Mouse (Mus musculus) kidney, postnatal 0 days (tissue): ENCODE data around the gene Tecr. TPM values are rescaled to one million over a fixed set of nuclear protein-coding genes. Genes with fewer than 3 reads are reported as not detected.

ENCODE experiments used
- ATAC-seq: fragments of 200-750 bp; cut with Nextera tagmentation; replicated peaks from 2 replicates; pipeline ENCODE4 v1.8.0; 2017; ENCODE audit warnings: low read depth, moderate number of reproducible peaks, moderate TSS enrichment, moderate library complexity; ENCODE audit not compliant: low FRiP score
- DNase-seq: peaks from one replicate; pipeline ENCODE4 v3.0.0-alpha.2; 2016; ENCODE audit warnings: low spot score
- H3K27ac ChIP-seq: fragments of 300-500 bp; sonication (generic); 2 replicates; pipeline ENCODE4 v1.5.1; 2014; ENCODE audit warnings: mild to moderate bottlenecking
- H3K27me3 ChIP-seq: fragments of 300-500 bp; sonication (generic); 2 replicates; pipeline ENCODE4 v1.6.1; 2014; ENCODE audit warnings: low read length, mixed read lengths; ENCODE audit not compliant: insufficient read depth
- H3K36me3 ChIP-seq: fragments of 300-500 bp; sonication (generic); 2 replicates; pipeline ENCODE4 v1.6.1; 2014; ENCODE audit warnings: low read length, mixed read lengths; ENCODE audit not compliant: insufficient read depth
- H3K4me1 ChIP-seq: fragments of 300-500 bp; sonication (generic); replicated peaks from 2 replicates; pipeline ENCODE4 v1.6.1; 2014; ENCODE audit warnings: antibody characterized with exemption, low read length, mixed read lengths; ENCODE audit not compliant: insufficient read depth
- H3K4me2 ChIP-seq: fragments of 300-500 bp; sonication (generic); 2 replicates; pipeline ENCODE4 v1.6.1; 2014; ENCODE audit warnings: mild to moderate bottlenecking, low read length, moderate library complexity, mixed read lengths
- H3K4me3 ChIP-seq: fragments of 300-500 bp; sonication (generic); replicated peaks from 2 replicates; pipeline ENCODE4 v1.5.1; 2014; ENCODE audit warnings: low read depth, low read length
- H3K9ac ChIP-seq: fragments of 300-500 bp; sonication (generic); 2 replicates; pipeline ENCODE4 v1.6.1; 2014; ENCODE audit warnings: low read depth, low read length
- H3K9me3 ChIP-seq: fragments of 300-500 bp; sonication (generic); replicated peaks from 2 replicates; pipeline ENCODE4 v1.6.1; 2016; ENCODE audit warnings: low read length, inconsistent platforms, mixed read lengths
- CTCF ChIP-seq: IDR thresholded peaks from 2 replicates; pipeline ENCODE4 v1.5.1; 2016; ENCODE audit warnings: antibody characterized with exemption, low read depth, mild to moderate bottlenecking, moderate library complexity
- WGBS: fragments of 180-500 bp; shearing (Covaris S2); extraction: QIAGEN DNeasy Blood & Tissue Kit; methylation state at CpG from one replicate; pipeline ENCODE4 v1.1.7; 2014; 5-methylcytosine and 5-hydroxymethylcytosine counted together
- polyA plus RNA-seq: library from polyadenylated mRNA; unstranded; fragments of >200 nt; fragmentation: Nextera tagmentation; extraction: Ambion mirVana; gene quantifications from 2 replicates; pipeline ENCODE4 v1.2.1, GENCODE M21; 2015

Gene Tecr
- polyA plus RNA-seq, 1 experiment from 2014 or later = 560 TPM

GRCm38 (mm10) chr8:83567668-83568067, 40.1 kb downstream of the Tecr start:
- TF ChIP-seq CTCF = no peak
- WGBS = 44% methylated on average over 3 of the region's 3 CpGs
- ATAC-seq (no peak), DNase-seq (no peak)
- Histone ChIP-seq H3K27me3 (no peaks in the 10 kb centered on the region), H3K9me3 (no peaks in the 10 kb centered on the region), H3K4me2 (peak overlapping the region; percentile 80), H3K36me3 (peaks cover 20% of the 10 kb centered on the region; the same call in 1 of the 2 replicates), H3K9ac (peak overlapping the region; percentile 77; the same call in 1 of the 2 replicates), H3K4me3 (peak overlapping the region; percentile 88), H3K27ac (no peak overlapping the region), H3K4me1 (peaks cover 10% of the 10 kb centered on the region)

DNA sequence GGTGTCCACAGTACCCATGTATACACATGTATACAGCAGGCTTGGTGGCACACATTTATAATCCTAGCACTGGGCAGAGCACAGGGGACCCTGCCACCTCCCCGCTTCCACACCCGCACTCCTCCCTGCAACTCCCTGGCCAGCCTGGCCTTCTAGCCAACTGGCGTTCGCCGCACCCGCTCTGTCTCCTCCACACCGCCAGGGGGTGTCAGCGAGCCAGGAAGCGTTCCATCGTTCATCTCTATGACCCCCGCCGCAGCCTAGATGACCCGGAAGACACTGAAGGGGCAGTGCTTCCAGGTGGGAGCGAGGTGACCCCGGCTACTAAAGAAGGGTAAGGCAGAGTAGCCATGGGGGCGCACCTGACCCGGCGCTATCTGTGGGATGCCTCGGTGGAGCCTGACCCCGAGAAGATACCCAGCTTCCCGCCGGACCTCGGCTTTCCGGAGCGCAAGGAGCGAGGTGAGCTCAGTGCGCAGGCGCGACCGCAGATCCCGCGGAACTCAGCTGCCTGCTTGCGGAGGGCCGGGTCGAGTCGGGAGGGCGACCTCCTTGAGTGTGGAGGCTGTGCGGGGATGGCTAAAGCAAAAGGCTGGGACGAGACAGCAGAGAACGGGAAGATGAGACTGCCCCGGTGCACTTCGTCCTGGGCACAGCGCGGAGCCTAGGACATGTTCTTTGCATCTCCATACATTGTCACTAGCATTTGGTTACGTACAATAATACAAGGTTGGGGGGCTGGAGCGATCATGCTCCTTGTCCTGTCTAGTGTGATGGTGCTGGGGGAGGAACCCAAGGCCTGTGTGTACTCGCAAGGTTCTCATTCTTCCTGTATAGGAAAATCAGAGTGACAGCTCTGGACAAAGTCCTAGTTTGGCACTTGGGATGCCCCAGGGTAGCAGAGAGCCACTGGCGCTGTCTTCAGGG, 41.0 kb downstream of the Tecr start, which contains the start of gene Ndufb7:
TSS of gene Ndufb7 (plus strand) at position 203 of the 927 bp plus-strand sequence.
- peaks cover 10% of the 10 kb centered on the region for H3K4me1 ChIP-seq
- WGBS = under 1% methylated on average over 48 of the region's 48 CpGs
- peak; percentile 93 for DNase-seq
- H3K27me3 ChIP-seq = no peaks in the 10 kb centered on the region
- H3K4me3 ChIP-seq = peak within 1 kb of the TSS; percentile 88
- H3K27ac ChIP-seq = peak within 1 kb of the TSS; percentile 84
- peaks cover 15% of the 10 kb centered on the region; the same call in 1 of the 2 replicates for H3K36me3 ChIP-seq
- peak; percentile 85 for ATAC-seq
- peak; percentile 98 for TF ChIP-seq CTCF
- peak within 1 kb of the TSS; percentile 77 for H3K9ac ChIP-seq
- peak within 1 kb of the TSS; percentile 80 for H3K4me2 ChIP-seq
- no peaks in the 10 kb centered on the region for H3K9me3 ChIP-seq

GRCm38 (mm10) chr8:83565731-83566375, 41.9 kb downstream of the Tecr start:
- no peak for ATAC-seq
- peaks cover 10% of the 10 kb centered on the region for H3K4me1 ChIP-seq
- H3K36me3 ChIP-seq = peaks cover 7% of the 10 kb centered on the region; the same call in 1 of the 2 replicates
- TF ChIP-seq CTCF = peak; percentile 53; the same call in 1 of the 2 replicates
- peak overlapping the region; percentile 77; the same call in 1 of the 2 replicates for H3K9ac ChIP-seq
- no peak overlapping the region for H3K4me3 ChIP-seq
- H3K27ac ChIP-seq = no peak overlapping the region
- H3K4me2 ChIP-seq = peak overlapping the region; percentile 80
- 78% methylated on average over 9 of the region's 9 CpGs for WGBS
- H3K27me3 ChIP-seq = no peaks in the 10 kb centered on the region
- H3K9me3 ChIP-seq = no peaks in the 10 kb centered on the region
- DNase-seq = peak; percentile 51

GRCm38 (mm10) chr8:83563246-83563645, 44.5 kb downstream of the Tecr start:
- Histone ChIP-seq H3K27ac (no peak overlapping the region), H3K4me1 (peaks cover 10% of the 10 kb centered on the region), H3K4me2 (no peak overlapping the region), H3K36me3 (no peaks in the 10 kb centered on the region), H3K9ac (no peak overlapping the region), H3K4me3 (no peak overlapping the region), H3K27me3 (no peaks in the 10 kb centered on the region), H3K9me3 (no peaks in the 10 kb centered on the region)
- DNase-seq = no peak
- no peak for TF ChIP-seq CTCF
- ATAC-seq = no peak
- 74% methylated on average over 4 of the region's 4 CpGs for WGBS

DNA sequence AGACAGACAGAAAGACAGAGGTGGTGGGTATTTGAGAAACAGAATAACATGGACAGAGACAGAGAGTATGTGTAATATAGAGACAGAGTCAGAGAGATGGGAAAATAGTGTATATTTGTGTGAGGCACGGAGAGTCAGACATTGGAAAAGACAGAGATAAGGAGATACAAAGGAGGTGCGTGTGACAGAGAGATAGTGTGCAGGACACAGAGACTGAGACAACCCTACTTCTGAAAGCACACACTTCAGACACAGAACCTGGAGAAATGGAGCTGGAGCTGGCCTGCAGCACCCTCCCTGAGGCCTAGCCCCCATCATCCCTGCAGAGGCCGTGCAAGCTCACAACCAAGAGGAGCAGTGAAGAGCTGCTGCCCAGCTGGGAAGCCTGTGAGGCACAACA, 45.1 kb downstream of the Tecr start:
- H3K36me3 ChIP-seq = no peaks in the 10 kb centered on the region
- no peak overlapping the region for H3K9ac ChIP-seq
- H3K4me2 ChIP-seq = no peak overlapping the region
- WGBS = 75% methylated on average over 3 of the region's 3 CpGs
- no peaks in the 10 kb centered on the region for H3K27me3 ChIP-seq
- no peak for TF ChIP-seq CTCF
- ATAC-seq = no peak
- H3K27ac ChIP-seq = no peak overlapping the region
- H3K9me3 ChIP-seq = no peaks in the 10 kb centered on the region
- no peak for DNase-seq
- no peak overlapping the region for H3K4me3 ChIP-seq
- peaks cover 4% of the 10 kb centered on the region for H3K4me1 ChIP-seq

- TF ChIP-seq CTCF = no peak
- Histone ChIP-seq H3K27me3 (no peaks in the 10 kb centered on the region), H3K4me1 (no peaks in the 10 kb centered on the region), H3K4me2 (no peak within 1 kb of the TSS), H3K9ac (no peak within 1 kb of the TSS), H3K27ac (no peak within 1 kb of the TSS), H3K9me3 (no peaks in the 10 kb centered on the region), H3K36me3 (no peaks in the 10 kb centered on the region), H3K4me3 (no peak within 1 kb of the TSS)
- DNase-seq (no peak), ATAC-seq (no peak)
- 79% methylated on average over 3 of the region's 3 CpGs for WGBS
Measured at GRCm38 (mm10) chr8:83535736-83536135, 72.0 kb downstream of the Tecr start, which contains the start of gene Olfr370. Gene Olfr370, plus strand, starts transcription at chr8:83535780.
